Mouse (Mus musculus) erythroblast, adult 5-6 weeks (primary cell): ENCODE measurements around the gene Rbfox2. TPM values are rescaled to one million over a fixed set of nuclear protein-coding genes. Genes with fewer than 3 reads are reported as not detected.

ENCODE experiments used
- ATAC-seq: replicated peaks from 2 replicates; pipeline ENCODE4 v1.8.0; 2016; ENCODE audit warnings: moderate number of reproducible peaks, mild to moderate bottlenecking, moderate TSS enrichment, inconsistent platforms; ENCODE audit not compliant: poor library complexity, low FRiP score, severe bottlenecking
- total RNA-seq, 2 experiments: library from RNA; stranded (forward) in 1 of 2; stranded (reverse) in 1 of 2; fragments of 150-400 nt in 1 of 2; fragments of 200-764, 138-1000 nt in 1 of 2; gene quantifications; 2 replicates each; pipeline versions ENCODE4 v1.2.3 to v1.2.4; 2015 to 2017; ENCODE audit warnings: low replicate concordance in 2 of 2

Gene Rbfox2
- total RNA-seq, 2 experiments from 2014 or later, result not detected

DNA sequence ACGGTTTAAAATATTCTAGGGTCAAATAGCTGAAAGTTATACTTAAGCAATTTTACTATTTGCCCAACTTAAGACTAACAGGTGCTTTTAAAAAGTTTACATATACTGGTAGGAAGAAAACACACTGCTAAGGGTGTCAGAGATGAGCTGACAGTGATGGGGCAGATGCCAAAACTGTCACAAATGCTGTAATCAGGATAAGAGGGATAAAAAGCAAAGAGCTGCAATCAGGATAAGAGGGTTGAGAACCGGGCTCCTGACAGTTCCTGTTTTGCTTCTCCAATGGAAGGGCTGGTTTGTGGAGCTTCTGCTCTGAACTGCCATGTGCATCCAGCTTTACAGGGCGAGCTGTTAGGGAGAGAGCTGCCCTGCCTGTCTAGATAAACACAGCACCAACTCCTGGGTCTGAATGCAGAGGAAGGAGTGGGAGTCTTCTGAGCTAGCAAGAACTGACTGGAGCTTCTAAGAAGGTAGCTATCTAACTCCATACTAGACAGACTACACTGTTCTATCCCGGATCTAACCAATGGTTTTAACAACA, 94.5 kb downstream of the Rbfox2 start:
- ATAC-seq, result no peak

DNA sequence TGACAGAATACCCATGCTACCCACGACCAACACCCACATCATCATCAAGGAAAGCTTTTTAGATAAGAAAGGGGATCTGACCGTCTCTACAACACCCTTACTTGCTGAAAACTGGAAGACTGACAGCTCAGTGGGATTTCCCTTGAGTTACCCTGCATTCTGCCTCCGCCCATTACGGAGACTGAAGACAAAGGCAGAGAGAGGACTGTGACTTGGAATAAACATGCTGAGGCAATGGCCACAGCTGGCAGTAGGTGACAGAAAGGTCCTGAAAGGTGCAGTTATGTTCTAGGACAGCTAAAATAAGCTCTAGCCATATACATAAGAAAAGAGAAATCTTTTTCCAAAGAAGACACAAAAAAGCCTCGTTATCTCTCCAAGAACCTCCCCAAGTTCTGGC, 99.8 kb downstream of the Rbfox2 start:
- no peak for ATAC-seq

DNA sequence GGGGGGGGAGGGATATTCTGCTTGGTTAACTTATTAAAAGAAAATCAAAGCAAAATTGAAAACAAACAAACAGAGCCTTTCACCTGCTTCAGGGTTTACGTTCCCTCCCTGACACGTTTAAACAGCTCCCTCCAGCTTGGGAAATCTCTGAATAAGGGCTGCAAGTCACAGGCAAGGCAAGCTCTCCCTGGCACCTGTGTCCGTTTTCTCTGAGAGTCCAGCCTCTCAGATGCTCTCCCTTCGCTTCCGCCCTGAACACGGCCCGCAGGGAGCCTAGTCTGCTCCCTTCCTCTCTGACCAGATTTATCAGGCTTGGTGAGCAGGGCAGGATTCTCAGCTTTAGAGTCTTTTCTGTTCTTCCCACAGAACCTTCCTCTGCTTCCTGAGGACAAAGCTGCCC, 101.9 kb downstream of the Rbfox2 start:
- ATAC-seq, result no peak

GRCm38 (mm10) chr15:77203255-77203981, 103.4 kb downstream of the Rbfox2 start:
- no peak for ATAC-seq

- no peak for ATAC-seq
Measured at GRCm38 (mm10) chr15:77202881-77203254, 103.9 kb downstream of the Rbfox2 start.

DNA sequence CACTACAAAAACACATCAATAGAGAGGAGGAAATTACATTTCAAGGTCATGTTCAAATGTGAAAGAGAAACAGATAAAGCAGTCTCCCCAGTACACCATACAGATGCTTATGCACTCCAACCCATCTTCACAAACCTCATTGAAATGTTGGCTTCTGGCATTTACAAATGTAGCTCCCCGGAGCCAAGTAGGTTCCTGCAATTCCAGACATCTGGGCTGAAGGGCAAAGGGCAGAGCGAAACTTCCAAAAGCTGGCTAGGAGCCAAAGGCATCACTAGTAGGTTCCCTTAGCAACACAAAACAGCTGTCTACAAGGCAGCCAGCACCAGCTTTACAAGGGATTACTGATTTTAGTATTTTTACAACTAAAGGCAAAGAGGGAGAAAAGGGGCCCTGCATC, 104.6 kb downstream of the Rbfox2 start:
- ATAC-seq, result no peak

- no peak for ATAC-seq
Measured at GRCm38 (mm10) chr15:77196827-77197226, 110.0 kb downstream of the Rbfox2 start.

- no peak for ATAC-seq
Measured at GRCm38 (mm10) chr15:77196001-77196400, 110.8 kb downstream of the Rbfox2 start.

- ATAC-seq, result no peak
Measured at GRCm38 (mm10) chr15:77192154-77192935, 114.5 kb downstream of the Rbfox2 start.

GRCm38 (mm10) chr15:77186096-77186495, 120.7 kb downstream of the Rbfox2 start:
- ATAC-seq, result no peak

DNA sequence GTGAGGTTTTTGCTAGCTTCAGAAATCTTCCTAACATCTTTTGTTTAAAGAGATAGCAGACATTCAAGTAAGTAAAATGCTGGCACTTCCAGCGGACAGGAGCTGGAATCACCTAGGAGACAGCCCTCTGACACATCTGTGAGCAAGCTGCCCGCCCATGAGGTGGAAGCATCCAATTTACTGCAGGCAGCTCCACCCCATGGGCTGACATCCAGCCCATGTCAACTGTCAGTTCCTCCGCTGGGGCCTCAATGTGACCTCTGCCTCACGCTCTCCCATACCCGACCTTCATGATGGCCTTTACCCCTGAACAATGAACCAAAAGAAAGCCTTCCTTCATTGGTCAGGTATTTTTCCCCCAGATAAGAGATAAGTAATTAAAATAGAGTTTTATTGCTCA, 121.2 kb downstream of the Rbfox2 start:
- ATAC-seq, result no peak

DNA sequence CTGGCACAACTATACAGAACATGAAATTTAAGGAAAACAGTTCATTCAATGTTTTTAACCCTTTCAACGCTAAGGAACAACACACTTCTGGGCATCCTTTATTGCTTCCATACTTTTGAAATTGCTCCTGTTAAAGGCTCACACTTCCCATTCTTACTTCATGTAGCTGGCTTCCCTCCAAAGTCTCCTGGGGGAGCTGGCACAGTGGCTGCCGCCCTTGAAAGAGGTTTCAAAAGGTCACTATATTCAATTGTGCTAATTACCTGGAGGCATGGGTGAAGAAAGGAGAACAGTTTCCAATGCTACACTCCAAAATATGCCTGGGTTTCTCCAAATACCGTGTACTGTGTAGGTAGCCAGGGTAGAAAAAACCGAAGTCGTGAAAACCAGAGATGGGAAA, 124.0 kb downstream of the Rbfox2 start:
- ATAC-seq, result no peak

GRCm38 (mm10) chr15:77174018-77174417, 132.8 kb downstream of the Rbfox2 start:
- ATAC-seq, result no peak

- no peak for ATAC-seq
Measured at GRCm38 (mm10) chr15:77172414-77172813, 134.4 kb downstream of the Rbfox2 start.

GRCm38 (mm10) chr15:77168781-77169180, 138.0 kb downstream of the Rbfox2 start:
- ATAC-seq, result no peak

GRCm38 (mm10) chr15:77166225-77166732, 140.5 kb downstream of the Rbfox2 start:
- no peak for ATAC-seq

GRCm38 (mm10) chr15:77163336-77163735, 143.5 kb downstream of the Rbfox2 start:
- ATAC-seq, result no peak

DNA sequence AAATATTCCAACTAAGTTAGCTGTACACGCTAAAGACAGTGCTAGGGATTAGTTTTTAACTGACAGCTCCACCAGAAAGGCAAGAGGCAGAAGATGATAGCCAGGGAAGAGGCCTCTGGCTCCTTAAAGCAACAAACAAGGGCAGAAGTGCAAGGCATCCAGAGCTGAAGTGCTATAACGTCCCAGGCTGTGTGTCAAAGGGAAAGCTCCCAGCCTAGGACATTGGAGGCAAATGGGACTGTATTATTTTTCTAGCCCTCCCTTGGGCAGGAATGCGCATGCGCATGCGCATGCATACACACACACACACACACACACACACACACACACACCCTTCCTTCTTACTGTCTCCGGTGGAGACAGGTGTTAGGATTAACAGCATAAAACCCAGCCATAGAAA, 143.9 kb downstream of the Rbfox2 start:
- ATAC-seq, result no peak

DNA sequence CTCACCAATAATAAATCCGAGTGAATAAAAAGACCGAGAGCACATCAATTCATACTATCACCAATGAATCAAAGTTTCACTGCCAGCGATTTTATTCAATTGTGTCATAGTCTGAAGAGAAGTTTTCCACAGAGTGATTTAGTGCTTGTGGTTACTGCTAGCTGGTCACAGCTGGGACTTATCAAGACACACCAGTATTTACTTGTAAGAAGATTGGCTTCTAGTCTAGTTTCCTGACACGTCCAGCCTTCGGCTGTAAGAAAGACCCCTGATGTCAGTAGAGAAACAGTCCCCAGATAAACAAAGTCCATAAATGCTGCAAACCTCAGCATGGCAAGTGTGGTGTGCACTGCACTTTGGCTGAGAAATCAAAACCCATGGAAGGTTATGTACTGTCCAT, 145.4 kb downstream of the Rbfox2 start:
- ATAC-seq, result no peak

GRCm38 (mm10) chr15:77160848-77161247, 146.0 kb downstream of the Rbfox2 start:
- no peak for ATAC-seq

GRCm38 (mm10) chr15:77156525-77156924, 150.3 kb downstream of the Rbfox2 start:
- ATAC-seq, result no peak
